ENCODE assay signal across 11 mouse cellular contexts in genomic region chr3:53148751-53149150, GRCm38 (mm10).
"Had no signal": no experiment of that assay in that cellular context is flagged by ENCODE, and none has a peak within 500 bp of the region (broad histone marks: within the 10 kb centered on the region; RNA-seq: fewer than 3 reads in every experiment).

No protein-coding gene starts in this region.

- DNase-seq: kidney, postnatal 36 days; layer of hippocampus, adult 9-11 months; layer of hippocampus, postnatal 36 days; left cerebral cortex, postnatal 4 days; lung, adult 18-20 months; right cerebral cortex, postnatal 14 days; thymus, postnatal 4 days had no signal

- H3K27ac ChIP-seq: kidney, postnatal 0 days; limb, embryonic 13.5 days; liver, embryonic 14.5 days; midbrain, embryonic 13.5 days had no signal

- ATAC-seq: midbrain, embryonic 13.5 days had no signal

- H3K4me3 ChIP-seq: limb, embryonic 13.5 days; midbrain, embryonic 13.5 days had no signal

- H3K27me3 ChIP-seq: limb, embryonic 13.5 days; midbrain, embryonic 13.5 days had no signal
